Comparison of ENCODE assay signal across 9 mouse cellular contexts in the genomic region with DNA sequence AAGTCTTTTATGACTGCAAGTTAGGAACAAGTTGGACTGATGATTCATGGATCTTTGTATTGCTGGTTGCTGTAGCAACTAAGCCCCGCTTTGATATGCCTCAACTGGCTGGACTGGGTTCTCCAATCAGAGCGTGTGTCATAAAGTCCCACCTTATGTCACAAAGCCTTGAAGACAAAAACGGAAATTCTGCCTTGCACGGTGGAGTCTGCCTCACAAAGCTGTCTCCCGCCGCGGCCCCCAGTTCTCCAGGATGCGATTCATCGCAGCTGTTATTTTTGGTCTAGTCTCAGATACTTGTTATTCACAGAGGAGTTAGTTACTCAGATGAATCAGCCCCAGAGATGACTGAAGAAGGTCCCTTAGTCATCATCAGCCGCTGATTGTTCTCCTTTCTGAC. TPM values are rescaled to one million over a fixed set of nuclear protein-coding genes. Genes with fewer than 3 reads are reported as not detected.
A peak's percentile ranks its signal among the peaks of the same experiment; 100 is the strongest.
DNase-seq lines count a peak whose midpoint lies in the region; ATAC-seq and TF ChIP-seq lines count a peak whose summit lies in the region.
"Had no signal": no experiment of that assay in that cellular context is flagged by ENCODE, and none has a peak within 500 bp of the region (broad histone marks: within the 10 kb centered on the region; RNA-seq: fewer than 3 reads in every experiment).

No protein-coding gene starts in this region.

- H3ac ChIP-seq in C2C12 (ENCODE audit: control insufficient read depth, insufficient read length, low read depth): no peak overlapping the region

- H3K4me2 ChIP-seq in forebrain, embryonic 14.5 days (ENCODE audit: low read length): no peak overlapping the region
- no peak overlapping the region for H3K4me2 ChIP-seq in forebrain, embryonic 12.5 days
- H3K4me2 ChIP-seq: neural tube, embryonic 12.5 days had no signal

- H3K9me3 ChIP-seq in forebrain, embryonic 14.5 days (replicated peaks; ENCODE audit: control insufficient read depth, low read length): no peaks in the 10 kb centered on the region
- H3K9me3 ChIP-seq in forebrain, embryonic 12.5 days: no peaks in the 10 kb centered on the region
- H3K9me3 ChIP-seq in forebrain, embryonic 10.5 days: no peaks in the 10 kb centered on the region
- H3K9me3 ChIP-seq: neural tube, embryonic 12.5 days had no signal

- H3K36me3 ChIP-seq in forebrain, embryonic 14.5 days (ENCODE audit: control insufficient read depth, insufficient read depth, low read length): no peaks in the 10 kb centered on the region
- no peaks in the 10 kb centered on the region for H3K36me3 ChIP-seq in forebrain, embryonic 12.5 days (replicated peaks)
- H3K36me3 ChIP-seq in C2C12 (ENCODE audit: control insufficient read depth, insufficient read depth): no peaks in the 10 kb centered on the region
- no peaks in the 10 kb centered on the region for H3K36me3 ChIP-seq in forebrain, embryonic 10.5 days (replicated peaks)
- H3K36me3 ChIP-seq: neural tube, embryonic 12.5 days had no signal

- WGBS in forebrain, embryonic 14.5 days: 70% methylated on average over 10 of the region's 10 CpGs
- 67% methylated on average over 10 of the region's 10 CpGs for WGBS in forebrain, embryonic 12.5 days
- 84% methylated on average over 10 of the region's 10 CpGs for WGBS in forebrain, embryonic 10.5 days

- H3K79me2 ChIP-seq in C2C12 (ENCODE audit: control insufficient read depth, insufficient read depth): no peaks in the 10 kb centered on the region

- no peaks in the 10 kb centered on the region for H3K4me1 ChIP-seq in forebrain, embryonic 14.5 days (ENCODE audit: control insufficient read depth, insufficient read depth, low read length)
- H3K4me1 ChIP-seq in forebrain, embryonic 12.5 days: peaks cover 16% of the 10 kb centered on the region; the same call in 1 of the 2 replicates
- peaks cover 9% of the 10 kb centered on the region; the same call in 1 of the 2 replicates for H3K4me1 ChIP-seq in forebrain, embryonic 10.5 days
- H3K4me1 ChIP-seq: neural tube, embryonic 12.5 days had no signal

- no peak overlapping the region for H3K9ac ChIP-seq in forebrain, embryonic 14.5 days (ENCODE audit: low read length)
- H3K9ac ChIP-seq in forebrain, embryonic 12.5 days: no peak overlapping the region
- H3K9ac ChIP-seq: neural tube, embryonic 12.5 days had no signal

- DNase-seq in forebrain, embryonic 14.5 days (ENCODE audit: low spot score): peak; percentile 26
- DNase-seq in layer of hippocampus, adult 9-11 months: peak; percentile 90
- peak; percentile 85 to 89 for DNase-seq in right cerebral cortex, adult 2 months (ENCODE audit: low spot score in 2 of 2)
- no peak for DNase-seq in forebrain, embryonic 10.5 days (ENCODE audit: extremely low spot score, low spot score)

- ATAC-seq in forebrain, embryonic 14.5 days: no peak
- no peak for ATAC-seq in forebrain, embryonic 12.5 days (ENCODE audit: low FRiP score)
- peak; percentile 81 for ATAC-seq in frontal cortex, adult (ENCODE audit: low TSS enrichment)
- no peak for ATAC-seq in megakaryocyte progenitor cell, adult 5-6 weeks (replicated peaks; ENCODE audit: poor library complexity)

- H3K27ac ChIP-seq in forebrain, embryonic 14.5 days (ENCODE audit: low read depth, low read length): no peak overlapping the region
- no peak overlapping the region for H3K27ac ChIP-seq in forebrain, embryonic 12.5 days
- no peak overlapping the region for H3K27ac ChIP-seq in forebrain, embryonic 10.5 days
- H3K27ac ChIP-seq: neural tube, embryonic 12.5 days had no signal

- no peaks in the 10 kb centered on the region for H3K27me3 ChIP-seq in forebrain, embryonic 14.5 days (replicated peaks; ENCODE audit: control insufficient read depth, insufficient read depth, low read length)
- peaks cover 4% of the 10 kb centered on the region; the same call in 1 of the 2 replicates for H3K27me3 ChIP-seq in forebrain, embryonic 12.5 days
- H3K27me3 ChIP-seq in C2C12 (ENCODE audit: control insufficient read depth, insufficient read depth, insufficient read length): no peaks in the 10 kb centered on the region
- H3K27me3 ChIP-seq in forebrain, embryonic 10.5 days (ENCODE audit: poor library complexity, severe bottlenecking): peaks cover 9% of the 10 kb centered on the region; the same call in 1 of the 2 replicates
- H3K27me3 ChIP-seq: neural tube, embryonic 12.5 days had no signal

- H3K79me3 ChIP-seq in C2C12 (ENCODE audit: low read depth): no peaks in the 10 kb centered on the region

- no peak for TF ChIP-seq CTCF in C2C12 (IDR thresholded peaks at IDR 0.05; ENCODE audit: control insufficient read depth, insufficient read depth, insufficient read length)

- H3K4me3 ChIP-seq in forebrain, embryonic 14.5 days (ENCODE audit: low read depth, low read length): no peak overlapping the region
- no peak overlapping the region for H3K4me3 ChIP-seq in forebrain, embryonic 12.5 days (replicated peaks)
- no peak overlapping the region for H3K4me3 ChIP-seq in C2C12 (ENCODE audit: insufficient read depth, poor library complexity, severe bottlenecking)
- H3K4me3 ChIP-seq in forebrain, embryonic 10.5 days: no peak overlapping the region
- H3K4me3 ChIP-seq: neural tube, embryonic 12.5 days had no signal

TF ChIP-seq in C2C12, 6 proteins besides CTCF, POLR2A, EP300 and RAD21:
- TF ChIP-seq MYOD1 (IDR thresholded peaks at IDR 0.05; ENCODE audit: control insufficient read depth, insufficient read length, low read depth) (peak; percentile 70), MAX (IDR thresholded peaks at IDR 0.05) (no peak), USF1 (IDR thresholded peaks at IDR 0.05; ENCODE audit: low read depth) (no peak), CEBPB (IDR thresholded peaks at IDR 0.05; ENCODE audit: low read depth) (no peak), FOSL1 (IDR thresholded peaks at IDR 0.05; ENCODE audit: insufficient read depth, low read length, poor library complexity, severe bottlenecking) (peak; percentile 7), MYOG (IDR thresholded peaks at IDR 0.05; ENCODE audit: control insufficient read depth, extremely low read depth, insufficient read length) (no peak)

RNA-seq across cellular contexts. Expression of a gene that starts 3.5 kb away (rescaled TPM):
- polyA plus RNA-seq in forebrain, embryonic 14.5 days (2014; fragmentation: Nextera tagmentation; extraction: Ambion mirVana): 14.5 and 20.3 TPM in 2 replicates
- 11.9 and 12.1 TPM in 2 replicates for polyA plus RNA-seq in forebrain, embryonic 12.5 days (2016; fragmentation: Nextera tagmentation; extraction: Ambion mirVana)
- polyA plus RNA-seq in C2C12 (2012; fragmentation: generic; extraction: Trizol): 7.1 TPM
- 4.7 and 6.9 TPM in 2 replicates for total RNA-seq in megakaryocyte progenitor cell, adult 5-6 weeks (2015)
- total RNA-seq in megakaryocyte progenitor cell, adult 5-6 weeks (2017): 5.5 and 7.9 TPM in 2 replicates
- 8.7 and 9.8 TPM in 2 replicates for polyA plus RNA-seq in forebrain, embryonic 10.5 days (2016; fragmentation: Nextera tagmentation; extraction: Ambion mirVana)

RNA-seq across cellular contexts. Expression of a gene that starts 51.7 kb away (rescaled TPM):
- polyA plus RNA-seq in forebrain, embryonic 14.5 days (2014; fragmentation: Nextera tagmentation; extraction: Ambion mirVana): 196 and 211 TPM in 2 replicates
- 182 and 191 TPM in 2 replicates for polyA plus RNA-seq in forebrain, embryonic 12.5 days (2016; fragmentation: Nextera tagmentation; extraction: Ambion mirVana)
- polyA plus RNA-seq in C2C12 (2012; fragmentation: generic; extraction: Trizol): 142 TPM
- total RNA-seq in megakaryocyte progenitor cell, adult 5-6 weeks (2015): 239 and 256 TPM in 2 replicates
- 218 and 231 TPM in 2 replicates for total RNA-seq in megakaryocyte progenitor cell, adult 5-6 weeks (2017)
- polyA plus RNA-seq in forebrain, embryonic 10.5 days (2016; fragmentation: Nextera tagmentation; extraction: Ambion mirVana): 161 and 163 TPM in 2 replicates
